Mouse (Mus musculus) myocyte (in vitro differentiated cells): ENCODE results near the gene Ugt1a6b.

Experiments
- CEBPB ChIP-seq: IDR thresholded peaks from 2 replicates; pipeline ENCODE4 v1.6.1; 2011; ENCODE audit warnings: mild to moderate bottlenecking, moderate library complexity; ENCODE audit not compliant: poor library complexity, insufficient read depth, severe bottlenecking
- E2F4 ChIP-seq: IDR thresholded peaks from one replicate; pipeline ENCODE4 v1.6.1; 2011; ENCODE audit warnings: mild to moderate bottlenecking, control low read depth, moderate library complexity; ENCODE audit not compliant: insufficient read depth
- MAX ChIP-seq: IDR thresholded peaks from one replicate; pipeline ENCODE4 v1.6.1; 2011; ENCODE audit warnings: low read depth, mild to moderate bottlenecking, control low read depth
- MYOD1 ChIP-seq, 3 experiments: IDR thresholded peaks; one replicate each; pipeline ENCODE4 v1.6.1; 2011; ENCODE audit warnings: control low read depth in 2 of 3, low read depth in 2 of 3, mild to moderate bottlenecking in 2 of 3, moderate library complexity in 1 of 3; ENCODE audit not compliant: insufficient read length in 2 of 3, control insufficient read depth in 1 of 3
- MYOG ChIP-seq, 3 experiments: IDR thresholded peaks; one replicate each; pipeline ENCODE4 v1.6.1; 2011; ENCODE audit warnings: control low read depth in 2 of 3, low read depth in 2 of 3, mild to moderate bottlenecking in 2 of 3; ENCODE audit not compliant: insufficient read length in 2 of 3, control insufficient read depth in 1 of 3, insufficient read depth in 1 of 3
- POLR2A ChIP-seq: IDR thresholded peaks from one replicate; pipeline ENCODE4 v1.6.1; 2011; ENCODE audit warnings: low read depth, mild to moderate bottlenecking, control low read depth, moderate library complexity; ENCODE audit not compliant: insufficient read length
- POLR2AphosphoS2 ChIP-seq: IDR thresholded peaks from one replicate; pipeline ENCODE4 v1.6.1; 2011; ENCODE audit warnings: low read depth, control low read depth; ENCODE audit not compliant: insufficient read length
- REST ChIP-seq: IDR thresholded peaks from one replicate; pipeline ENCODE4 v1.6.1; 2011; ENCODE audit warnings: mild to moderate bottlenecking, control low read depth, moderate library complexity; ENCODE audit not compliant: insufficient read depth, insufficient read length
- TCF12 ChIP-seq: IDR thresholded peaks from one replicate; pipeline ENCODE4 v1.6.1; 2011; ENCODE audit warnings: mild to moderate bottlenecking, control low read depth; ENCODE audit not compliant: poor library complexity, insufficient read depth, severe bottlenecking
- TCF3 ChIP-seq: IDR thresholded peaks from one replicate; pipeline ENCODE4 v1.6.1; 2011; ENCODE audit warnings: low read depth, control low read depth; ENCODE audit not compliant: insufficient read length
- USF1 ChIP-seq: IDR thresholded peaks from one replicate; pipeline ENCODE4 v1.6.1; 2011; ENCODE audit warnings: low read depth, mild to moderate bottlenecking, control low read depth, moderate library complexity

GRCm38 (mm10) chr1:88136646-88137045, 33.6 kb downstream of the Ugt1a6b start:
- no peak for TF ChIP-seq POLR2A
- no peak for TF ChIP-seq TCF3
- TF ChIP-seq POLR2AphosphoS2 = no peak
- TF ChIP-seq MAX = no peak
- TF ChIP-seq CEBPB = no peak
- no peak for TF ChIP-seq USF1
- TF ChIP-seq MYOG (IDR thresholded peaks at IDR 0.05; ENCODE audit: control insufficient read depth in 1 of 3, insufficient read depth in 1 of 3, insufficient read length in 2 of 3, low read depth in 2 of 3) = no peak
- TF ChIP-seq REST = no peak
- TF ChIP-seq TCF12 = no peak
- TF ChIP-seq MYOD1 (IDR thresholded peaks at IDR 0.05; ENCODE audit: control insufficient read depth in 1 of 3, insufficient read length in 2 of 3, low read depth in 2 of 3) = no peak
- no peak for TF ChIP-seq E2F4
